Mouse (Mus musculus) forebrain, embryonic 10.5 days (tissue): ENCODE data around the gene Tmem141. TPM values are rescaled to one million over a fixed set of nuclear protein-coding genes. Genes with fewer than 3 reads are reported as not detected.
A peak's percentile ranks its signal among the peaks of the same experiment; 100 is the strongest.

Experiments used
- DNase-seq: peaks from one replicate; pipeline ENCODE4 v3.0.0-alpha.2; 2017; ENCODE audit warnings: low spot score; ENCODE audit errors: extremely low spot score
- H3K27ac ChIP-seq: fragments of 300-500 bp; sonication (generic); 2 replicates; pipeline ENCODE4 v1.5.1; 2016; ENCODE audit warnings: mild to moderate bottlenecking
- H3K27me3 ChIP-seq: fragments of 300-500 bp; sonication (generic); 2 replicates; pipeline ENCODE4 v1.6.1; 2016; ENCODE audit warnings: mild to moderate bottlenecking; ENCODE audit not compliant: poor library complexity, severe bottlenecking
- H3K36me3 ChIP-seq: fragments of 300-500 bp; sonication (generic); replicated peaks from 2 replicates; pipeline ENCODE4 v1.6.1; 2016; ENCODE audit warnings: mild to moderate bottlenecking, moderate library complexity
- H3K4me1 ChIP-seq: fragments of 300-500 bp; sonication (generic); 2 replicates; pipeline ENCODE4 v1.6.1; 2016
- H3K4me3 ChIP-seq: fragments of 300-500 bp; sonication (generic); 2 replicates; pipeline ENCODE4 v1.5.1; 2016; ENCODE audit warnings: mild to moderate bottlenecking, moderate library complexity
- H3K9me3 ChIP-seq: fragments of 300-500 bp; sonication (generic); 2 replicates; pipeline ENCODE4 v1.6.1; 2016; ENCODE audit warnings: mild to moderate bottlenecking, moderate library complexity
- WGBS: fragments of 180-500 bp; shearing (Covaris S2); methylation state at CpG from one replicate; pipeline ENCODE4 v1.1.7; 2016; 5-methylcytosine and 5-hydroxymethylcytosine counted together
- polyA plus RNA-seq: library from polyadenylated mRNA; unstranded; fragments of >200 nt; fragmentation: Nextera tagmentation; extraction: Ambion mirVana; gene quantifications from 2 replicates; pipeline ENCODE4 v1.2.1, GENCODE M21; 2016

The Tmem141 gene
- polyA plus RNA-seq = 16.4 and 17.9 TPM in 2 replicates

DNA sequence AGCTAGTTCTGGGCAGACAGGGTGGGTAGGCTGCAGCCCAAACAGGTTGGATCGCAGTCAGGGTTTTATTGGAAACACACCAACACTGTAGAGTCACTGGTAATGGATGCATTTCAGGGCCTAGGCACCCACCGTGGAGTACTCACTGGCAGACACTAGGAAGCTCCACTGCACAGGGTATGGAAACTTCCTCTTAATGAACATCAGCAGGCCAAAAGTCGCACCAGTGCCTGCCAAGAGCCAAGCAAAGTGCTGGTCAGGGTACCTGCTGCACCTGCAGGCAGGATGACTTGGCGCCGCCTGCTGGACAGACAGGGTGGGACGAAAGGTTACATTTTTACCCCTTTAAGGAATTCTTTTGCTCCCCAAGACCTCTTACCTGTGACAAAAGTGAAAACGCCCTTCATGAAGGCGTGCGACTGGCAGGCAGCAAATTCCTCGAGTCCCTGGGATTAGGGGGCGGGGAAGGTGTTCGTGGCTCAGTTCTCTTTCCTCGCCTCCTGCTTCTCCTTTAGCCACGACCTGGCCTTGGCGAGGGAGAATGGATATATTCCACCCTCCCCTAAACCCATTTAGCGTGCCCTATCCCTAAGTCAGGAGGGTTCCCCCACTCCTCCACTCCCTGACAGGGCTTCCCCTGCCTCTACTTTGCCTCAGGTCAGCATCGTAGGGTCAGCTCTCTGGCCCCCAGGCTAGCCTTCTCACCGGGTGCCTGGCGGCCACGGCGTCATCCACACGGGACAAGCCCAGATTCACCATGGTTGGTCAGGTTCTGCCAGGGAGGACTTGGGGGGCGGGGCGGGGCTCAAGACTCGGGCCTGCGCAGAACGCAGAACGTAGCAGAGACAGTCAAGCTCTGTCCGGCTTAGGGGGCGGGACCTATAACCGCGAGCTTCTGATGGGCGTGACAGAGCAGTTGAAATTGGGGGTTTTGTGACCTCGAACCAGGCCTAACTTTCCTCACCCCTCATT is at the start of gene Tmem141:
Gene Tmem141, minus strand, starts transcription at position 777 of the 972 bp plus-strand sequence.
- H3K27ac ChIP-seq = peak within 1 kb of the TSS; percentile 84
- H3K4me3 ChIP-seq = peak within 1 kb of the TSS; percentile 62
- peaks cover 34% of the 10 kb centered on the region for H3K27me3 ChIP-seq
- peak; percentile 80 for DNase-seq
- no peaks in the 10 kb centered on the region for H3K36me3 ChIP-seq
- H3K4me1 ChIP-seq = peaks cover 18% of the 10 kb centered on the region
- WGBS = 6% methylated on average over 34 of the region's 34 CpGs
- H3K9me3 ChIP-seq = no peaks in the 10 kb centered on the region

DNA sequence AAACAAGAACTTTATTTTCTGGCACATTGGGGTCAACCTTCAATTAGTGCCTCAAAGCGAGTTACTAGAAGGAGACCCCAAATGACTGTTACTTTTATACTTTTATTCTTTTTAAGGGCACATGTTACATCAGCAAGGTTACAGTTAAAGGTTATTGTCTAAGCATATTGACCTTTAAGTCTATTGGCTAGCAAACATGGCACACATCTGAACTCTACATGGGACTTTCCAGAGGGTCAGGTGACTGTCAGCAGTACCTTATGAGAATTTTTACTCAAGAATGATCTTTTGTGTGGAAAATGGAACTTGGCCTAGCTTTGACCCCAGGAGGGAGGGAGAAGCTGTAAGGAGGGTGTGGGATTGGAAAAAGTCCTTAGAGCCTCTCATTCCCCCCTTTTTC is 44.7 kb upstream of the Tmem141 start:
- Histone ChIP-seq H3K27me3 (no peaks in the 10 kb centered on the region), H3K9me3 (no peaks in the 10 kb centered on the region), H3K36me3 (no peaks in the 10 kb centered on the region), H3K27ac (no peak overlapping the region), H3K4me1 (no peaks in the 10 kb centered on the region), H3K4me3 (no peak overlapping the region)
- DNase-seq = no peak
- 76% methylated on average over 1 of the region's 1 CpGs for WGBS

DNA sequence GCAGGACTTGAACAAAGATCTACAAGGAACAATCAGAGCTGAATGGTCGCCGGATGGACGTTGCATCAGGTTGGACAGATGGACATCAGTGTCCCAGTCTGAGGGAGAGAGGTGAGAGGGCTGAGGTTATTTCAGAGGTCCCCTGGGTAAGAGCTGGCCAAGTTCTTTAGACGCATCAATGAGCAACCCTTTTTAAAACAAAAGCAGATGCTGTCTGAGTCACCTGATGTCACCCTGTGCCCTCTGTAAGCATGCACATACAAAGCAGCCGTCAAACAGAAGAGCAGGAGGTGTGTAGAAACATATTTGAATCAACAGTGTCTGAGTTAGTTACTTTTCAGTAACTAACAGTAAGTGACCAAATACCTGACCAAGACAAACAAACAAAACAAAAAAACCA is 42.3 kb upstream of the Tmem141 start:
- Histone ChIP-seq H3K36me3 (no peaks in the 10 kb centered on the region), H3K27ac (no peak overlapping the region), H3K4me1 (no peaks in the 10 kb centered on the region), H3K27me3 (no peaks in the 10 kb centered on the region), H3K9me3 (no peaks in the 10 kb centered on the region), H3K4me3 (no peak overlapping the region)
- 84% methylated on average over 5 of the region's 5 CpGs for WGBS
- DNase-seq = no peak

DNA sequence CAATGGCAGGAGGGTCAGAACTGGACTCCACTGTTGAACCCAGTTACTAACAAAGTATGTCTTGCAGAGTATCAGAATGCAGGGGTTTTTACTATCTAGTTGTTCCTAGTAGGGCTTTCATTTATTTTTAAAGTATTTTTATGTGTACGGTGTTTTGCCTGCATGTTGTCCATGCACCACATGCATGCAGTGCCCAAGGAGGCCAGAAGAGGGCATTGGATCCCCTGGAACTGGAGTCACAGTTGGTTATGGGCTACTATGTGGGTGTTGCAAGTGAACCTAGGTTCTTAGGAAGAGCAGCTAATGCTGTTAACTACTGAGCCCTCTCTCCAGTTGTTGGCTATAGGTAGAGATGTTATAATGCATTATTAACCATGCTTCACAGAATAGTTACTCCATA is 41.7 kb upstream of the Tmem141 start:
- Histone ChIP-seq H3K36me3 (no peaks in the 10 kb centered on the region), H3K4me3 (no peak overlapping the region), H3K9me3 (no peaks in the 10 kb centered on the region), H3K27me3 (no peaks in the 10 kb centered on the region), H3K27ac (no peak overlapping the region), H3K4me1 (no peaks in the 10 kb centered on the region)
- 70% methylated on average over 1 of the region's 1 CpGs for WGBS
- DNase-seq = peak; percentile 39

DNA sequence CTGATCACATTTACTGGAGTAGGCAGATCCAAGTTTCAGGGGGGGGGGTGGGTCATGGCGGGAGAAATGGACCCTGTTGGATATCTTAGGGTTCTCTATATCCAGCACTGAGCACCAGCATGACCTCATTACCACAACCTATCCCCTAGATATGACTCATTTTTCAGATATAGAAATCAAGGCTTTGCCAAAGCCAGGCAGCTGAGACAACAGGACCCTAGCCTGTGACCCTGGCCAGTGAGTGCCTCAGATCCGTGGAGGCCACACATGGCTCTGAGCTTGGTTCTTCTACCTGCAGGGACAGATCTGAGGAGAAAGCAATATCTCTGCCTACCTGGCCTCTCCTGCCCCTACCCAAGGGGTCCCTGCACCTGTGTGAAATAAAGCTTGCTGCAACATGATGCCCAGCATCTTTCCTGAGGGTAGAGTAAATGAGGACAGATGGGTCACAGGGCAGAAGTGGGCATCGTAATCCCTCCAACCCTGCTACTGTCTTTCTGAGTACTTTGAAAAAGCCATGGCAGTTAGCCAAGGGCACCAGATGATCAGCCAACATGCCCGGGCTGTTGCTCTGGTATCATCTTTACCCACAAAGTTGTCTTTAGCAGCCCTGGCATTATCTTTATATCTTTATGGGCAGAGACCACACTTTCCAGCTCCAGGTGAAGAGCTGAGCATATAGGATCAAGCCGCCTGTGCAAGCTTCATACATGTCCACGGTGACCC is 39.6 kb upstream of the Tmem141 start:
- H3K9me3 ChIP-seq = no peaks in the 10 kb centered on the region
- H3K36me3 ChIP-seq = no peaks in the 10 kb centered on the region
- DNase-seq = no peak
- 92% methylated on average over 6 of the region's 6 CpGs for WGBS
- H3K4me1 ChIP-seq = no peaks in the 10 kb centered on the region
- H3K27ac ChIP-seq = no peak overlapping the region
- H3K27me3 ChIP-seq = no peaks in the 10 kb centered on the region
- no peak overlapping the region for H3K4me3 ChIP-seq

DNA sequence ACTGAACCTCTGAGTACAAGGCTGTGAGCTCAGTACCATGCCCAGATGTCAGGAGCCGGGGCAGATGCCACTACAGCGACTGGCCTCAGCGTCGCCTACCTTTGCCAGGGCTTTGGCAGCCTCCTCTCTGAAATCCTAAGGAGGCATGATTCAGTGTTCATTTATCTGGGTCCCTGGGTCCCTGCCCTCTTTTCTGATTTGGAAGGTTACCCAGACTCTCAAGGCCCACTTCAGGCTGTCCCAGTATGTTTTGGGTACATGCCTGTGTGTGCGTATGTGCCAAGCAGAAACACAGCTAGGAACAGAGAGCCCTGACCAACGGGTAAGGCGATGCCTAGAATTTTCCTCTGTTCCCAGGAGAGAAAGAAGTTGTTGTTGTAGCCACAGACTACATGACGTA is 38.5 kb upstream of the Tmem141 start:
- Histone ChIP-seq H3K27me3 (no peaks in the 10 kb centered on the region), H3K4me3 (no peak overlapping the region), H3K36me3 (no peaks in the 10 kb centered on the region), H3K27ac (no peak overlapping the region), H3K9me3 (no peaks in the 10 kb centered on the region), H3K4me1 (no peaks in the 10 kb centered on the region)
- no peak for DNase-seq
- 91% methylated on average over 8 of the region's 8 CpGs for WGBS

DNA sequence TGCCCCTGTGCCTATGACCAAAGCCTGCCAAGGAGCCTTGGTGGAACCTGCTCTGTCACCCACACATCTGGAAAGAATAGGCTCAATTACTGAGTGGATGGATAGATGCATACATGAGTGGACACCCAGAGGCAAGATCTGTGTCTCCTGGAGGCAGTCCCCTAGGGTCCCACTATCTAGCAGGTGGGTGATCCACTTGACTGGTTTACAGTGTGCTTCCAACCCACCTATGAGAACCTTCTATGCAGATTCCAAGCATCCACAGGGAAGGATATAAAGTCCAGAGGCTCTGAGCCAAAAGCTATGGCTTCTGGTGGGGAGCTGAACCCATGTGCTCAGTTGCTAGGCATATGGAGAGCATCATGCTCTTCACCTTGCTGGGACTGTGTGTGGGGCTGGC is 35.8 kb upstream of the Tmem141 start, which contains the start of gene Lcn5:
Gene Lcn5, plus strand, starts transcription at position 301 of the 400 bp plus-strand sequence.
- H3K9me3 ChIP-seq = no peaks in the 10 kb centered on the region
- H3K4me1 ChIP-seq = no peaks in the 10 kb centered on the region
- no peak for DNase-seq
- no peak within 1 kb of the TSS for H3K4me3 ChIP-seq
- H3K27me3 ChIP-seq = no peaks in the 10 kb centered on the region
- no peaks in the 10 kb centered on the region for H3K36me3 ChIP-seq
- no peak within 1 kb of the TSS for H3K27ac ChIP-seq

DNA sequence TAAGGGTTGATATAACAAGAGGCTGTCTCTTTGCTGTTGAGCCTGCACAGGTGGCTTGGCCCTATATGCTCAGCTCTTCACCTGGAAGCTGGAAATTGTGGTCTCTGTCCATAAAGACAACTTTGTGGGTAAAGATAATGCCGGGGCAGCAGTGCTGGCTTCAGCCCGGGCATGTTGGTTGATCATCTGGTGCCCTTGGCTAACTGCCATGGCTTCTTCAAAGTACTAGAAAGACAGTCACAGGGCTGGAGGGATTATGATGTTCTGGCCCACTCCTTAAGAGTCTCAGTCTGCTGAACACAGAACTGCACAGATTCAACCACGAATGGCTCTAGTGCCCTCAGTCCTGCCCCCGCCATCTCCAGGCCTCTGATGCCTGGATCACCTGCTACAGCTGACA is 35.4 kb upstream of the Tmem141 start:
- Histone ChIP-seq H3K4me1 (no peaks in the 10 kb centered on the region), H3K4me3 (no peak overlapping the region), H3K9me3 (no peaks in the 10 kb centered on the region), H3K36me3 (no peaks in the 10 kb centered on the region), H3K27ac (no peak overlapping the region), H3K27me3 (no peaks in the 10 kb centered on the region)
- no peak for DNase-seq
- 91% methylated on average over 4 of the region's 4 CpGs for WGBS

DNA sequence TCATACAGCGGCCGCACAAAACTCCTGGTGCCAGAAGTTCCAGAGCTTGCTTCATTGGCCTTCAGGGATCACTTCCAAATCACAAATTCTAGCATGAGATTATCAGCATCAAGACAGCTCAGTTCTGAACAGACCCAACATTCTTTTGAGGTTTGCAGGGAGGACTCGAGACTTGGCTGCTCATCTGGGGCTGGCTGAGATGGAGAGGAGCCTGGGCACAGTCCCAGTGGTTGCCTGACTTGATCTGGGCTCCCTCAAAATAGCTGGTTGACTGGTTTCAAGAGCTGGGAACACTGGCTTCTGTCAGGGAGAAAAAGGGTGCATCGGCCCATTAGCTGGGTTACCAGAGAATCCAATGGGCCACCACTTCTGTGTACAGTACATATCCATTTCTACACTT is 34.9 kb upstream of the Tmem141 start:
- Histone ChIP-seq H3K27ac (no peak overlapping the region), H3K27me3 (no peaks in the 10 kb centered on the region), H3K36me3 (no peaks in the 10 kb centered on the region), H3K4me3 (no peak overlapping the region), H3K9me3 (no peaks in the 10 kb centered on the region), H3K4me1 (no peaks in the 10 kb centered on the region)
- DNase-seq = no peak
- 80% methylated on average over 4 of the region's 4 CpGs for WGBS

DNA sequence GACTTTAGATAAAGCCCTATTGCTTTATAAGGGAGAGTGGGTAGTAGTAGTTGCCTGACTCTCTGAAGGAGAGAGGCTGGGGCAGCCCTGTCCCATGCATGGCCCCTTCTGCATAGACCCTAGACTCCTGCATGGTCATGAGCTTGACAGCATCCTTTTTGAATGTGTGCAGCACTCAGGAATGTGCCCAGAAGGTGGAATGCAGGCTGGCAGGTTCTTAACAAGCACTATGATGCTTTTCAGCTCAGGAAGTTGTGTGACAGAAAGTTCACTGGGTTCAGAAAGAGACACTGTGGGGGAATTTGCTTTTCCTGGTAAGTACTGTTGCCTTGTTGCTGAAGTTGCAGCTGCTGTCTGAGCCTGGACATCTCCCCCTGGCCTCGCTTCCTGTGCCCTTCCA is 32.7 kb upstream of the Tmem141 start:
- no peaks in the 10 kb centered on the region for H3K27me3 ChIP-seq
- H3K4me3 ChIP-seq = no peak overlapping the region
- no peak overlapping the region for H3K27ac ChIP-seq
- no peaks in the 10 kb centered on the region for H3K4me1 ChIP-seq
- 74% methylated on average over 1 of the region's 1 CpGs for WGBS
- H3K9me3 ChIP-seq = no peaks in the 10 kb centered on the region
- no peaks in the 10 kb centered on the region for H3K36me3 ChIP-seq
- DNase-seq = no peak

DNA sequence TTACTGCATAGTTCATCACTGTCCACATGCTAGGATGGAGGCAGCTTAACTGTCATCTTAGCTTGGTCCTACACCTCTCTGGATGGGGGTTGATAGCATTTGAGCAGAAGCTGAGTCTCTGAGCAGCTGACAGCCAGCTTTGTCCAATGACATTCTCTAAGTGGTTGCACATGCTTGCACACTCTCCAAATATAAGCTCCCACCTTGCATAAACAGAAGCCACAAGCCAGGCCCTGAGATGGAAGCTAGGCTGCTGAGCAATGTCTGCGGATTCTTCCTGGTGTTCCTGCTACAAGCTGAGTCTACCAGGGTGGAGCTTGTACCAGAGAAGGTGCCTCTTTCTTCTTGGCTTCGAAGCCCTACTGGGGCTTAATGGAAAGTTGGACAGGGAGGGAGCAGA is 31.1 kb upstream of the Tmem141 start, which contains the start of gene Lcn8:
Gene Lcn8, plus strand, starts transcription at position 219 of the 400 bp plus-strand sequence.
- WGBS = 85% methylated on average over 2 of the region's 2 CpGs
- Histone ChIP-seq H3K36me3 (no peaks in the 10 kb centered on the region), H3K9me3 (no peaks in the 10 kb centered on the region), H3K4me1 (no peaks in the 10 kb centered on the region), H3K27ac (no peak within 1 kb of the TSS), H3K4me3 (no peak within 1 kb of the TSS), H3K27me3 (no peaks in the 10 kb centered on the region)
- DNase-seq = no peak

DNA sequence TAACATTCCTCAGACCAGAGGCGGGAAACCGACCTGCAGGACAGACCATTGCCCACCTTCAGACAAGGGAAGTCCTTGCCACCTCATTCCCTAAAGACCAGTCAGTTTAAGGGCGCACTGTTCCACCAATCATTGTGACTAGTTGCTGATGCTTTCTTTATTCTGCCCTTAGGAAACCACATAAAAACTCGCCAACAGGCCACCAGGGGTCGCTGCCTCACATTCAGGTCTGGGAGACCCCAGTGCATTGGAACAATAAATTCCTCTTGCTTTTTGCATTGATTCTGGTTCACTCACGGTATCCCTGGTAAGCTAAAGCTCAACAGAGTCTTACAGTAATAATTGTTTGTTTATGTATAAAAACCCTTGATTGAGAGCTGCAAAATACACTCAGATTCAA is 18.1 kb upstream of the Tmem141 start:
- H3K4me3 ChIP-seq = no peak overlapping the region
- peak; percentile 47 for DNase-seq
- no peaks in the 10 kb centered on the region for H3K4me1 ChIP-seq
- H3K27me3 ChIP-seq = no peaks in the 10 kb centered on the region
- no peak overlapping the region for H3K27ac ChIP-seq
- WGBS = 16% methylated on average over 6 of the region's 6 CpGs
- H3K9me3 ChIP-seq = no peaks in the 10 kb centered on the region
- no peaks in the 10 kb centered on the region for H3K36me3 ChIP-seq

DNA sequence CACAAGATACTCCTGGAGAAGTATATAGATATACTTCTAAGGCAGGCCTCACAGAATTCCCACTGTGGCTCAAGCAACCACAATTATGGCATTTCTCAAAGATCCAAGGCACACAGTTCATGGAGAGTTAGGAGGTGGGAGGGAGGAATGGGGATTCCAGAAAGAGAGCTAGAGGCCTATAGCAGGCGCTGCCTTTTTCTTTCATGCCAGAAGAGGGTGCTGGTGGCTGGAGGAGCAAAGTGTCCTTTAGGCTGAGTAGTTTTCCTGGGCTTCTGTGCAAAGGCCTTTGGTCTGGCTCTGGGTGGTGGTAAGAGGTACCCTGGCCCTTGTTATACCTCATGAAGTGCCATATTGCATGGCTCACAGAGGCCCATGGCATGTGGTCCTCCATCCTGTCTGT is 12.2 kb upstream of the Tmem141 start:
- H3K27ac ChIP-seq = no peak overlapping the region
- H3K4me1 ChIP-seq = no peaks in the 10 kb centered on the region
- H3K36me3 ChIP-seq = no peaks in the 10 kb centered on the region
- no peak overlapping the region for H3K4me3 ChIP-seq
- no peaks in the 10 kb centered on the region for H3K27me3 ChIP-seq
- no peaks in the 10 kb centered on the region for H3K9me3 ChIP-seq
- 38% methylated on average over 1 of the region's 1 CpGs for WGBS
- no peak for DNase-seq
